Mouse (Mus musculus): Measurements from ENCODE around the gene Ppp2r5c. TPM values are rescaled to one million over a fixed set of nuclear protein-coding genes. Genes with fewer than 3 reads are reported as not detected.

Ppp2r5c gene
- total RNA-seq, 4 experiments from 2014 or later: 227 to 249 (median 241) TPM

DNA sequence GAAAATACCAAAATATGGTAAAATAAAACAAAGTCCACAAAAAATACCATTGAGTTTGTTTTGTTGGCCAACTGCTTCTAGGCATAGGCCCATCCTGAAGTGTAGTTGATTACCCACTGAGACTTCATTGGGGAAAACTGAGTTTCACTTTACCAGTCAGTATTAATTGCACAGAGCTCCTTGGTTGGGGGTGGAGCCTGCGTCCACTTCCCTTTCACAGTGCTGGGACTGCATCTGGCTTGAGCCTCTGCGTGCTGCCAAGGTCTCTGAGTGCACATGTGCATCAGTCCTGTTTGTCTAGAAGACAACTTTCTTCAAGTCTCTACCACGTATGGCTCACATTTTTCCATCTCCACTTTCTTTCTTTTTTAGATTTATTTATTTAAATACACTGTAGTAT, 159.2 kb downstream of the Ppp2r5c start:
- DNase-seq (ENCODE audit: low spot score in 2 of 2): no peak

DNA sequence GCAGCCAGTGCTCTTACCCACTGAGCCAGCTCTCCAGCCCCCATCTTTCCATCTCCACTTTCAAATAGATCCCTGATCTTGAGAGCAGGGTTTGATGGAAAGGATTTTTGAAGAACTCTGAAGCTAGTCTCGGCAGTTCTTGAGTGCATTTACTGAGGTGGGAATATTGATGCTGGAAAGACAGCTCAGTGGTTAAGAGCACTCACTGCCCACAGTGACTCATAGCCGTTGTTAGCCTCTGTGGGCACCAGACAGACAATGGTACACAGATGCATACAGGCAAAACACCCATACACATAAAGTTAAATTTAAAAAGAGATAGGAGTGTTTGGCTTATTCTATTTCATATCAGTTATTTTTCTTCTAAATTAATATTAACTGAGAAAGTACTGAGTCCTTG, 159.8 kb downstream of the Ppp2r5c start:
- DNase-seq (ENCODE audit: low spot score in 2 of 2): no peak

DNA sequence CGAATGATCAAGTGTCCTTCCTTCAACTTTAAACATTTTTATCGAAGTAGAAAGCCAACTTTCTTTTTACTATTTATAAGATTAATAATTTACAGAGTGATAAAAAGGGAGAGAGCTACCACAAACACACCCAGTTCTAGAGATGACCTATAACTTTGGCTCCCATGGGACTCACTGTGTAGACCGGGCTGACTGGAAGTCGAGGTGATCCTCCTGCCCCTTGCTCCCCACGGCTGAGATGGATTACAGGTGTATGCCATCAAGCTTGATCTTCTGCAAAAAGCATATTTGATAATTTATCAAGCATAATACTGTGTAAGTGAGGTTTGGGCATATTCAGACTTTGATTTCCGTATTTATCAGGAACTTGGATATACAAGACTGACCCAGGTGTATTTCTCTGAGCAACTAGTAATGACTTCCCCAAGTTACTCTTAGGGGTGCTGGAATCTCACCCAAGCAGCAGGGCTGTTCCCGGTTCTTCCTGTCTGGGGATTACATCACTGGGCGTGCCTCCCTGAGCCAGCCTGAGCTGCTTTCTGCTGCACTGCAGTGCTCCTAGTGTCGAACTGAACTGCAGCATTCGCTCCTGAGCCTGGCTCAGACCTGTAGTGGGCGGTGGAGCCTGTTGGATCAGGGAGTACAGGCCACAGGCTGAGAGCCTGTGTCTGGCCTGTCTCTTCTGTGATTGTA, 161.7 kb downstream of the Ppp2r5c start:
- peak; percentile 44 for DNase-seq (ENCODE audit: low spot score in 2 of 2)

DNA sequence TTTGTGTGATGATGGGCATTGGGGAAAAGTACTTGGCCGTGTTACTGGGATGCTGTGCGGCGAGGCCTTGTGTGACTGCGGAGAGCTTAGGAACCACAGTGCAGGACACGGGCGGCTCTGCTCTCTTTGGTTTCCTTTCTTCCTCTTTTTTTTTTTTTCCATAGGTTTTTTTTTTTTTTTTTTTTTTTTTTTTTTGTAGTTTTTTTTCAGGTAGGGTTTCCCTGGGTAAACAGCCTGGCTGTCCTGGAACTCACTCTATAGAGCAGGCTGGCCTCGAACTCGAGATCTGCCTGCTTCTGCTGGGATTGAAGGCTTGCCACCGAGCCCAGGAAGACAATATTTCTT, 162.2 kb downstream of the Ppp2r5c start:
- no peak for DNase-seq (ENCODE audit: low spot score in 2 of 2)

DNA sequence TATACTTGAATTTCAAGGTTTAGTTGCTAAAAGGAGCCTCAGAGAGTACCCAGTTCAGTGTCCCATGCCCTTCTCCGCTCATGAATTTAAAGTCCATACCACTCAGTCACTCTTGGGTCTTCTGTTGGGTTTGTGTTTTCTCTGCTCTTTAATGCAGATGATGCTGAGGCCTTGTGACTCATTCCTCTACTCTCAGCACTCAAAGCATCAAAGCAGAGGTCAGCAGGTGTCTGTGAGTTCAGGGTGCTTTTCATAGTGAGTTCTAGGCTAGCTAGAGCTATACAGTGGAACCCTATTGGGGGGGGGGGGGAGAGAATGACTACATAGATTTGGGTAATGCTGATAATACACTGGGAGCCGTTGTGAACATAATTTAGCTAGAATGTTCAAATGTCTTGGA, 163.8 kb downstream of the Ppp2r5c start:
- no peak for DNase-seq (ENCODE audit: low spot score in 2 of 2)

DNA sequence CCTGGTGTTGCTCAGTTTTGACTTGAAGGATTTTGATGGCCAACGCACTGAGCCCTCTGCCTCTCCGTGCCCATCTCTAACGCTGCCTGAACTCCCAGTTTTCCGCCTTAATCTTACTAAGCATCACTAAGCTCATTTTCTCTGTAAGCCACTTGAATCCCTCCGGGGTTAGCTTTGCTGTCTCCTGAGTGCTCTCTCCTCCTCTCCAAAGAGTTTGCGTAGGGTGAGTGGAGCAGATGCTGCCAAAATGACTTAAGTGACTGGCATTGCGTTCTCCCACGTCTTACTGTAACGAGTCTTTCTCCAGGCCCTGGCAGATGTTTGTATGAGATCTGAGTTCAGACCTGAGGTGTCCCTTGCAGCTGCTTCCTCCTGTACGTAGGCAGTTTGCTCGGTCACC, 183.1 kb downstream of the Ppp2r5c start:
- DNase-seq (ENCODE audit: low spot score in 2 of 2): no peak

Other genes starting within 250 kb of the Ppp2r5c start
- gene Dio3, start 168.1 kb upstream of the Ppp2r5c start, total RNA-seq (2022): 1 to 10 TPM; 4.8 to 9.5 (median 7.5) TPM
- 100 to 1,000 TPM; 273 to 309 (median 284) TPM for gene Dync1h1, start 154.3 kb downstream of the Ppp2r5c start, total RNA-seq (2022)
- gene 1700001K19Rik, start 235.5 kb downstream of the Ppp2r5c start, total RNA-seq (2022): not detected

All from layer of hippocampus, adult 8-10 months (tissue).